Mouse (Mus musculus) ES-Bruce4 (cell line): ENCODE data around the gene Itga9.

Source experiments
- CTCF ChIP-seq: IDR thresholded peaks from one replicate; pipeline ENCODE4 v1.8.1; 2011; ENCODE audit warnings: low read depth, low read length
- EP300 ChIP-seq: IDR thresholded peaks from 2 replicates; pipeline ENCODE4 v1.6.1; 2011; ENCODE audit warnings: low read depth, low read length; ENCODE audit not compliant: insufficient read depth
- POLR2A ChIP-seq: IDR thresholded peaks from one replicate; pipeline ENCODE4 v1.8.1; 2011; ENCODE audit warnings: low read length; ENCODE audit not compliant: insufficient read depth

DNA sequence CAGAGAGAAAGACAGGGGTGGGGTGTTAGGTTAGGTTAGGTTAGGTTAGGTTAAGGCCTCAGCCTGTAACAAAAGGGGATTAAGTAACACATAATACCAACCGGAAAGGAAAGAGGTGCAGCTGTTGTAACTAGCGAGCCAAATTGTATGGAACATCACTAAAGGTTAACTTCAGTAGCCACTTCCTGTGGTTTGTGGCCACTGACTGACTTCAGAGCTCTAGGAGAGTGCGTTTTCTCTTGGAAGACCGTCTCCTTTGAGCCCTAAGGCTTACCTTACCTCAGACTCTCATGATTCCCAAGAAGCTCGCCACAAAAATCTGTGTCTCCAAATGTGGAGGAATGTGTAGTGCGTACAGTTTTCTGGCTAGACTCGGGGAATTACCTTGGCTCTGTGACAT, 144.3 kb downstream of the Itga9 start:
- TF ChIP-seq POLR2A (no peak), CTCF (no peak), EP300 (no peak)
